Mouse (Mus musculus): Measurements from ENCODE around the gene Ddx58. TPM values are rescaled to one million over a fixed set of nuclear protein-coding genes. Genes with fewer than 3 reads are reported as not detected.

Ddx58 gene
- polyA plus RNA-seq, 1 experiment, result 1.4 TPM

DNA sequence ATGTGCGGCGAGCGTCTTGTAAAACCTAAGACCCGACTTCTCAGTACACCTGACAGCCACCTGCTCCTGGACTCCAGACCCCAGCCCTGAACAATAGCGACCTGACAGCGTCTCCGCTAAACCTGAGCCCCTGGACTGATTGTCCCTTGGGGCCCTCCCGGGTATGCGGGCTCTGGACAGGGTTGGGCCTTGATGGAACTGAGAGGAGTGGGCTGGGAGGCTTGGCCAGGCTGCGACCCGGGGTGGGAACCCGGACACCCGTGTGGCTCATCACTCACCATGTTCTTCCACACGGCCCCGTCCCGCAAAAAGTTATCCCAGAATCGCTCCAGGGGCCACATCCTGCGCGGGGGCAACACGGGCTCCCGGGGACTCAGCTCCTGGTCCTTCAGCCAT lies 39.2 kb upstream of the Ddx58 start:
- no peaks in the 10 kb centered on the region for H3K27me3 ChIP-seq (ENCODE audit: control insufficient read depth, insufficient read depth, insufficient read length)
- H3K79me2 ChIP-seq (ENCODE audit: control insufficient read depth, insufficient read depth), result peaks cover 43% of the 10 kb centered on the region
- peaks cover 17% of the 10 kb centered on the region for H3K79me3 ChIP-seq (ENCODE audit: low read depth)
- peak overlapping the region; percentile 67 for H3ac ChIP-seq (ENCODE audit: control insufficient read depth, insufficient read length, low read depth)
- peak overlapping the region; percentile 95 for H3K4me3 ChIP-seq (ENCODE audit: insufficient read depth, poor library complexity, severe bottlenecking)
- TF ChIP-seq FOSL1 (IDR thresholded peaks at IDR 0.05; ENCODE audit: insufficient read depth, low read length, poor library complexity, severe bottlenecking) (no peak), MYOG (IDR thresholded peaks at IDR 0.05; ENCODE audit: control insufficient read depth, extremely low read depth, insufficient read length) (no peak), MAX (IDR thresholded peaks at IDR 0.05) (no peak), CTCF (IDR thresholded peaks at IDR 0.05; ENCODE audit: control insufficient read depth, insufficient read depth, insufficient read length) (no peak), MYOD1 (IDR thresholded peaks at IDR 0.05; ENCODE audit: control insufficient read depth, insufficient read length, low read depth) (no peak), CEBPB (IDR thresholded peaks at IDR 0.05; ENCODE audit: low read depth) (no peak), USF1 (IDR thresholded peaks at IDR 0.05; ENCODE audit: low read depth) (no peak)
- H3K36me3 ChIP-seq (ENCODE audit: control insufficient read depth, insufficient read depth), result peaks cover 9% of the 10 kb centered on the region

DNA sequence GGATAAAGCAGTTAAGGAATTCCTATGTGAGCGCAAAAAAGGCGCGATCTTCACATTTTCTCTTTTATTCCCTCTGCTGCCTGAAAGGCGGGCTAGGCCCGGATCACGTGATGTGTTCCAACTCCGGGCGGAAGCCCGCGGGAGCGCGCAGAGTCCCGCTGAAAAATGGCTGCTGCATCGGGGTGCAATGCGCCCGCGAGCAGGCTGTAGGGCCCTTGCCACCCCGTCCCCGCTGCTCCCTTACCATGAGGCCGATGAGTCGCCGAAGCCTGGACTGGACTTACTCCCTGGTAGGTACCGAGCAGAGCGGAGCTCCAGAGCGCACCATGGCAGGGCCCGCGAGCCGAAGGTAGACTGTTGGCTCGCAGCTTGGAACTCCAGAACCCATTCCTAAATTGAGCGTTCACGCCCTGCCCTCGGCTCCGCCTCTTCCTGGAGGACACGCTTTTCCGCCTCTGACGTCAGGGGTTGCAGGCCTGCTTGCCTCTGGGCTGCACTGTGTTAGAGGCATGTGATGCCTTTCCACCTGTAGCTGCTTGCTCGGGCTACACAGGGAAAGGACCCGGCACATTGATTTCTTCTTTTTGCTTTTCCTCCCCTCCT lies 29.9 kb upstream of the Ddx58 start, which contains the start of the genes Smim27 and Topors:
Gene Smim27 (plus strand): TSS at position 150 of the 603 bp plus-strand sequence.
Gene Topors (minus strand): TSS at position 421 of the 603 bp plus-strand sequence.
- Histone ChIP-seq H3K4me3 (ENCODE audit: insufficient read depth, poor library complexity, severe bottlenecking) (peak within 1 kb of the TSS; percentile 67), H3K79me2 (ENCODE audit: control insufficient read depth, insufficient read depth) (peaks cover 50% of the 10 kb centered on the region), H3K27me3 (ENCODE audit: control insufficient read depth, insufficient read depth, insufficient read length) (no peaks in the 10 kb centered on the region), H3K79me3 (ENCODE audit: low read depth) (peaks cover 46% of the 10 kb centered on the region), H3K36me3 (ENCODE audit: control insufficient read depth, insufficient read depth) (peaks cover 66% of the 10 kb centered on the region), H3ac (ENCODE audit: control insufficient read depth, insufficient read length, low read depth) (peak within 1 kb of the TSS; percentile 100)
- TF ChIP-seq USF1 (IDR thresholded peaks at IDR 0.05; ENCODE audit: low read depth) (peak; percentile 98), MAX (IDR thresholded peaks at IDR 0.05) (peak; percentile 26), CEBPB (IDR thresholded peaks at IDR 0.05; ENCODE audit: low read depth) (no peak), FOSL1 (IDR thresholded peaks at IDR 0.05; ENCODE audit: insufficient read depth, low read length, poor library complexity, severe bottlenecking) (no peak), MYOG (IDR thresholded peaks at IDR 0.05; ENCODE audit: control insufficient read depth, extremely low read depth, insufficient read length) (no peak)

DNA sequence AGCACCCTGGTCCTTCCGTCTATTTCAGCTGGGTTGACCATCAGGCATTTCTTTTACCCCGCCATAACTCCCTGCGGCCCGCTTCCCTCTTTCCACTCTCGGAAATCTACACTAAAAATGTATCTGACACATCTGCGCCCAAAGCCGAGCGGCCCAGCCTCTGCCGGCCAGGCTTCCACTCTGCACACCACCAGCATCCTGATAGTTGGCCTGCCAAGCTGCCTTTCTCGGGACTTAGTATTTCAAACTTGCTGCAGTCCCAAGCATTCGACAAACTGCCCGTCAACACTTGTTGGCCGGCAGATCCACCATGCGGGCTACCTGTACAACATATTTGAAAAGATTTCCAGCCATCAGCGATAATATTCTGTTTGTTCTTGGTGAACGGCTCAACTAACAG lies 29.2 kb upstream of the Ddx58 start:
- Histone ChIP-seq H3K79me3 (ENCODE audit: low read depth) (peaks cover 53% of the 10 kb centered on the region), H3K79me2 (ENCODE audit: control insufficient read depth, insufficient read depth) (peaks cover 57% of the 10 kb centered on the region), H3K27me3 (ENCODE audit: control insufficient read depth, insufficient read depth, insufficient read length) (no peaks in the 10 kb centered on the region), H3ac (ENCODE audit: control insufficient read depth, insufficient read length, low read depth) (peak overlapping the region; percentile 84), H3K36me3 (ENCODE audit: control insufficient read depth, insufficient read depth) (peaks cover 70% of the 10 kb centered on the region), H3K4me3 (ENCODE audit: insufficient read depth, poor library complexity, severe bottlenecking) (peak overlapping the region; percentile 67)
- TF ChIP-seq CTCF (IDR thresholded peaks at IDR 0.05; ENCODE audit: control insufficient read depth, insufficient read depth, insufficient read length), result no peak
- TF ChIP-seq MAX (IDR thresholded peaks at IDR 0.05), result no peak
- TF ChIP-seq MYOG (IDR thresholded peaks at IDR 0.05; ENCODE audit: control insufficient read depth, extremely low read depth, insufficient read length), result no peak
- no peak for TF ChIP-seq FOSL1 (IDR thresholded peaks at IDR 0.05; ENCODE audit: insufficient read depth, low read length, poor library complexity, severe bottlenecking)
- no peak for TF ChIP-seq USF1 (IDR thresholded peaks at IDR 0.05; ENCODE audit: low read depth)
- TF ChIP-seq CEBPB (IDR thresholded peaks at IDR 0.05; ENCODE audit: low read depth), result no peak
- no peak for TF ChIP-seq MYOD1 (IDR thresholded peaks at IDR 0.05; ENCODE audit: control insufficient read depth, insufficient read length, low read depth)

DNA sequence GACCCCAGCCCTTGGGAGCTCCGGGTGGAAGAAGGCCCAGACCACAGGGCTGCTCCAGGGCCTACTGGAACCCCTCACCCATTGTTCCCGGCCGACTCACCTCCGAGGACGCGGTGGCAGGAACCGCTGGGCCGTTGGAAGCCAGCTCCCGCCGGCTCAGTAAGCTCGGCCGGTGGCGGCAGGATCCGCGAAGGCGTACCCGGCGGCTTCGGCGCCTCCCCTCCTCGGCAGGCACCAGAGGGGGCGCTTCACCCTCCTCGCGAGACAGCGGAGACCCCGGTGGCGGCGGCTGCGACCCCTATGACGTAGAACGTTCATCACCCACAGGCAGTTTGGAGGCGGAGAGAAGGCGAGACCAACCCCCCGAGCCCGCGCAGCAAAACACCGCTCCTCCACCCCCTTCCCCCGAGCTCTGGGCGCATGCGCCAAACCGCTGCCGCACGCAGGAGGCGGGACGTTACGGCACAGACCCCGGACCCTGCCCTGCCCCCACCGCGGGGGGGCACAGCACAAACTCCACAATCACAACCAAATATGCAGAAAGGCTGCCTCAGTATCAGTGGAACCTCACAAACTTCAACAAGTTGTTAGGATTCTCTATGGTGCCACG lies 28.7 kb upstream of the Ddx58 start:
- Histone ChIP-seq H3K27me3 (ENCODE audit: control insufficient read depth, insufficient read depth, insufficient read length) (no peaks in the 10 kb centered on the region), H3K4me3 (ENCODE audit: insufficient read depth, poor library complexity, severe bottlenecking) (peak overlapping the region; percentile 67), H3K79me3 (ENCODE audit: low read depth) (peaks cover 59% of the 10 kb centered on the region), H3K79me2 (ENCODE audit: control insufficient read depth, insufficient read depth) (peaks cover 63% of the 10 kb centered on the region), H3K36me3 (ENCODE audit: control insufficient read depth, insufficient read depth) (peaks cover 70% of the 10 kb centered on the region), H3ac (ENCODE audit: control insufficient read depth, insufficient read length, low read depth) (peak overlapping the region; percentile 84)
- TF ChIP-seq CTCF (IDR thresholded peaks at IDR 0.05; ENCODE audit: control insufficient read depth, insufficient read depth, insufficient read length) (no peak), CEBPB (IDR thresholded peaks at IDR 0.05; ENCODE audit: low read depth) (no peak), USF1 (IDR thresholded peaks at IDR 0.05; ENCODE audit: low read depth) (no peak), FOSL1 (IDR thresholded peaks at IDR 0.05; ENCODE audit: insufficient read depth, low read length, poor library complexity, severe bottlenecking) (no peak)

DNA sequence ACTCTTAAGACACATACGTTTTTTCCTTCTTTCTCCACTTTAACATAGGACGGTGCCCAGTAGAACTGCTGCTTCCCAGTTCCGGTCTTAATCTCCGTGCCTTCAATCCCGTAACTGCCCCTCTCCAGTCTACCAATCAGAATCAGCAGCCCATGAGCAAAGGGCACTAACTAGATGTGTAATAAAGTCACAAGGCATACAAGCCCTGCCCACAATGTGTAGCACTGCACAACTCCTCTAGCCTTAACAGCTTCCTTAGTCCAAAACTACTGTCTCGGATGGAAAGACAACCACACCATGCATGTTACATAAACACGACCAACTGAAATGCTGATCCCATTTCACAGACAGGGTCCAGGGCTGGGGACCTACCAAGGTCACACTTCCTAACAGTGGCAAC lies 28.1 kb upstream of the Ddx58 start:
- H3K79me2 ChIP-seq (ENCODE audit: control insufficient read depth, insufficient read depth), result peaks cover 69% of the 10 kb centered on the region
- peak overlapping the region; percentile 67 for H3K4me3 ChIP-seq (ENCODE audit: insufficient read depth, poor library complexity, severe bottlenecking)
- peaks cover 70% of the 10 kb centered on the region for H3K36me3 ChIP-seq (ENCODE audit: control insufficient read depth, insufficient read depth)
- peaks cover 65% of the 10 kb centered on the region for H3K79me3 ChIP-seq (ENCODE audit: low read depth)
- no peaks in the 10 kb centered on the region for H3K27me3 ChIP-seq (ENCODE audit: control insufficient read depth, insufficient read depth, insufficient read length)
- H3ac ChIP-seq (ENCODE audit: control insufficient read depth, insufficient read length, low read depth), result peak overlapping the region; percentile 52
- TF ChIP-seq MAX (IDR thresholded peaks at IDR 0.05) (no peak), CEBPB (IDR thresholded peaks at IDR 0.05; ENCODE audit: low read depth) (no peak), USF1 (IDR thresholded peaks at IDR 0.05; ENCODE audit: low read depth) (no peak), MYOG (IDR thresholded peaks at IDR 0.05; ENCODE audit: control insufficient read depth, extremely low read depth, insufficient read length) (no peak), MYOD1 (IDR thresholded peaks at IDR 0.05; ENCODE audit: control insufficient read depth, insufficient read length, low read depth) (no peak), FOSL1 (IDR thresholded peaks at IDR 0.05; ENCODE audit: insufficient read depth, low read length, poor library complexity, severe bottlenecking) (no peak), CTCF (IDR thresholded peaks at IDR 0.05; ENCODE audit: control insufficient read depth, insufficient read depth, insufficient read length) (no peak)
